Mouse (Mus musculus) hindbrain, embryonic 15.5 days (tissue): ENCODE results near the gene Gm37419. TPM values are rescaled to one million over a fixed set of nuclear protein-coding genes. Genes with fewer than 3 reads are reported as not detected.

ENCODE experiments used
- ATAC-seq: fragments of 200-750 bp; cut with Nextera tagmentation; 2 replicates; pipeline ENCODE4 v1.8.0; 2017; ENCODE audit warnings: low read depth, moderate number of reproducible peaks, moderate TSS enrichment; ENCODE audit not compliant: low FRiP score
- H3K27ac ChIP-seq: fragments of 300-500 bp; sonication (generic); replicated peaks from 2 replicates; pipeline ENCODE4 v1.5.1; 2015; ENCODE audit warnings: mild to moderate bottlenecking, inconsistent platforms
- H3K27me3 ChIP-seq: fragments of 300-500 bp; sonication (generic); 2 replicates; pipeline ENCODE4 v1.6.1; 2015; ENCODE audit warnings: control low read depth, inconsistent platforms
- H3K36me3 ChIP-seq: fragments of 300-500 bp; sonication (generic); 2 replicates; pipeline ENCODE4 v1.6.1; 2015; ENCODE audit warnings: control low read depth, inconsistent platforms
- H3K4me1 ChIP-seq: fragments of 300-500 bp; sonication (generic); replicated peaks from 2 replicates; pipeline ENCODE4 v1.6.1; 2015; ENCODE audit warnings: control low read depth, inconsistent platforms
- H3K4me2 ChIP-seq: fragments of 300-500 bp; sonication (generic); 2 replicates; pipeline ENCODE4 v1.6.1; 2015; ENCODE audit warnings: moderate library complexity, mild to moderate bottlenecking, inconsistent platforms
- H3K4me3 ChIP-seq: fragments of 300-500 bp; sonication (generic); 2 replicates; pipeline ENCODE4 v1.5.1; 2015; ENCODE audit warnings: mild to moderate bottlenecking, inconsistent platforms
- H3K9ac ChIP-seq: fragments of 300-500 bp; sonication (generic); 2 replicates; pipeline ENCODE4 v1.6.1; 2015; ENCODE audit warnings: inconsistent platforms
- H3K9me3 ChIP-seq: fragments of 300-500 bp; sonication (generic); 2 replicates; pipeline ENCODE4 v1.6.1; 2016; ENCODE audit warnings: control low read depth, inconsistent platforms
- WGBS: fragments of 180-500 bp; shearing (Covaris S2); methylation state at CpG from one replicate; pipeline ENCODE4 v1.1.7; 2015; 5-methylcytosine and 5-hydroxymethylcytosine counted together
- polyA plus RNA-seq: library from polyadenylated mRNA; unstranded; fragments of >200 nt; fragmentation: Nextera tagmentation; extraction: Ambion mirVana; gene quantifications from 2 replicates; pipeline ENCODE4 v1.2.1, GENCODE M21; 2015

The Gm37419 gene
- polyA plus RNA-seq, 1 experiment from 2014 or later, result not detected

DNA sequence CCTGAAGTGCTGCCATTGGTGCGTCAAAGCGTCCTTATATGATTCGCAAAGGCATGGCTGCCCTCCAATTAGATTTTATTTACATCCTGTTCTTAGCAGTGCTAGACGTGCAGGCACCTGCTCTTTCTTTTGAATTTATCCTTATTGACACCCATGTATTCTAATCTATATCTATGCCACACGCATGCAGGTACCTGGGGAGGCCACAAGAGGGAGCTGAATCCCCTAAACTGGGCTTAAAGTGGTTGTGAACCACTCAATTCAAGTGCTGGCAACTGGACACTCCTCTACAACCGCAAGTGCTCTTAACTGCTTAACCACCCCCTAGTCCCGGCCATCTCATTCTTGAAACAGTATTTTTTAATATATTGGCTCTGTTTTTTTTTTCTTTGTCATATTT is 21.0 kb upstream of the Gm37419 start:
- no peak overlapping the region for H3K9ac ChIP-seq
- H3K27ac ChIP-seq, result no peak overlapping the region
- H3K4me2 ChIP-seq, result no peak overlapping the region
- no peaks in the 10 kb centered on the region for H3K9me3 ChIP-seq
- H3K36me3 ChIP-seq, result no peaks in the 10 kb centered on the region
- no peaks in the 10 kb centered on the region; the same call in 1 of the 2 replicates for H3K4me1 ChIP-seq
- no peak for ATAC-seq
- no peaks in the 10 kb centered on the region for H3K27me3 ChIP-seq
- no peak overlapping the region for H3K4me3 ChIP-seq
- WGBS, result 86% methylated on average over 7 of the region's 7 CpGs

DNA sequence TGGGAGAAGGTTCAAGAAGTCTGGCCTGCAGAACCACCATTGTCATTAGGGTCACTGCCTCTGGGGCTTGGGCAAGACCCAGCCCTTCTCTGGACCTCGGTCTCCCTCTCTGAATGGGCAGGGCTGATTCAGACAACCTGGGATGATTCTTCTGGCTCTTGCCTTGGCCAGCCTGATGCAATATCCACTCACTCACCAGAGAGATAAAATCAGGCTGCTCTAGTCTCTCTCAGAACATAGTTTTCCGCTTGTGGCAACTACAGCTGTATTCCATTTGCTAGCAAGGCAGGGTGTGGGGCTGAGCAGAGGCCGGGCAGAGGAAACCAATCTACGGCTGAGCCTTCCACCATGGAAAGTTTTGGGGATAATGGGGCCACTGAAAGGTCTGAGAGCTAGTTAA is 19.4 kb upstream of the Gm37419 start:
- Histone ChIP-seq H3K9me3 (no peaks in the 10 kb centered on the region), H3K36me3 (no peaks in the 10 kb centered on the region), H3K4me3 (no peak overlapping the region), H3K4me2 (no peak overlapping the region), H3K27ac (no peak overlapping the region), H3K27me3 (no peaks in the 10 kb centered on the region), H3K4me1 (no peaks in the 10 kb centered on the region; the same call in 1 of the 2 replicates), H3K9ac (no peak overlapping the region)
- 94% methylated on average over 4 of the region's 4 CpGs for WGBS
- ATAC-seq, result no peak

DNA sequence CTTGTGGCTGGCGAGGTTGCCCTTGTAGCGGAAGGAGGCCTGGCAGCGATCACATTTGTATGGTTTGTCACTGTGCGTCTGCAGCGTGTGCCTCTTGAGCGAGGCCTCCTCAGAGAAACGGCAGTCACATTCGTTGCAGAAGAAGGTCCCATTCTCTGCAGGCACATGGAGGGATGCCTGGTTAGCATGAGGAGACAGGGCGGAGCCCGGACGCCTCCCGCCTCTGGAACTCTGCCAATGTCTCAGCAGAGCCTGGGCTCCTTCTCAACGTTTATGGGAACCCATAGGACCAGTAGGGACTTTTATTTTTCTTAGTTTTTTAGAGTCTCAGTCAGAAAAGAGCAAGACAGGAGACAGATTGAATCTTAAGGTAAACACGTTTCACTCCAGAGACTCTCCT is 18.4 kb upstream of the Gm37419 start:
- no peak overlapping the region for H3K4me2 ChIP-seq
- no peaks in the 10 kb centered on the region for H3K4me1 ChIP-seq
- no peaks in the 10 kb centered on the region for H3K9me3 ChIP-seq
- H3K9ac ChIP-seq, result no peak overlapping the region
- no peaks in the 10 kb centered on the region for H3K27me3 ChIP-seq
- no peak for ATAC-seq
- H3K36me3 ChIP-seq, result no peaks in the 10 kb centered on the region
- H3K4me3 ChIP-seq, result no peak overlapping the region
- WGBS, result 83% methylated on average over 14 of the region's 14 CpGs
- no peak overlapping the region for H3K27ac ChIP-seq

- Histone ChIP-seq H3K4me2 (no peak overlapping the region), H3K27ac (no peak overlapping the region), H3K4me3 (no peak overlapping the region), H3K36me3 (no peaks in the 10 kb centered on the region), H3K27me3 (no peaks in the 10 kb centered on the region), H3K4me1 (no peaks in the 10 kb centered on the region), H3K9ac (no peak overlapping the region), H3K9me3 (no peaks in the 10 kb centered on the region)
- no peak for ATAC-seq
- WGBS, result 83% methylated on average over 20 of the region's 20 CpGs
These were observed 16.0 kb upstream of the Gm37419 start for GRCm38 (mm10) chr16:23972126-23972740.

DNA sequence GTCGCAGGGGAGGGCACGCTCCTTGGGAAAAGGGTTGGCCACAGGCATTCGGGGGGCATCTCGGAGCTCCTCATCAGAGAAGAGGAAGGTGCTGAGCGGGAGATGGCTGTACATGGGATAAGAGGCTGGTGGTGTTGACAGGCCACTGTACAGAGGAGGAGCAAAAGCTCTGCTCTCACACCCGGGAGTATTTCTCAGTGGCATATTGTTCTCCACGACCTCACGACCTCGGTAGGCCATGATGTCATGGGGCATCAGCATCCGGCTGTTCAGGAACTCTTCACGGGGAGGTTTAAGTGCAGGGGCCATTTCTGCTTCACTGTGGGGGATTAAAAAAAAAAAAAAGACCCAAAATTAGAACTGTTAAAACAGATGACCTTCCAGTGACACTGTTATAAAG is 15.4 kb upstream of the Gm37419 start:
- Histone ChIP-seq H3K9me3 (no peaks in the 10 kb centered on the region), H3K4me3 (no peak overlapping the region), H3K27ac (no peak overlapping the region), H3K4me1 (no peaks in the 10 kb centered on the region), H3K27me3 (no peaks in the 10 kb centered on the region), H3K4me2 (no peak overlapping the region), H3K36me3 (no peaks in the 10 kb centered on the region), H3K9ac (no peak overlapping the region)
- WGBS, result 72% methylated on average over 11 of the region's 11 CpGs
- no peak for ATAC-seq

GRCm38 (mm10) chr16:23973635-23974367 is 14.5 kb upstream of the Gm37419 start:
- Histone ChIP-seq H3K36me3 (no peaks in the 10 kb centered on the region), H3K4me3 (no peak overlapping the region), H3K4me1 (no peaks in the 10 kb centered on the region), H3K27ac (no peak overlapping the region), H3K9me3 (no peaks in the 10 kb centered on the region), H3K4me2 (no peak overlapping the region), H3K27me3 (no peaks in the 10 kb centered on the region), H3K9ac (no peak overlapping the region)
- 90% methylated on average over 9 of the region's 9 CpGs for WGBS
- ATAC-seq, result no peak

GRCm38 (mm10) chr16:23976196-23976595 is 12.1 kb upstream of the Gm37419 start:
- Histone ChIP-seq H3K9ac (no peak overlapping the region), H3K27ac (no peak overlapping the region), H3K4me3 (no peak overlapping the region), H3K4me2 (no peak overlapping the region), H3K4me1 (peaks cover 10% of the 10 kb centered on the region), H3K9me3 (no peaks in the 10 kb centered on the region), H3K27me3 (peaks cover 18% of the 10 kb centered on the region), H3K36me3 (no peaks in the 10 kb centered on the region)
- ATAC-seq, result no peak
- WGBS, result 94% methylated on average over 2 of the region's 2 CpGs

GRCm38 (mm10) chr16:23977732-23978131 is 10.6 kb upstream of the Gm37419 start:
- no peak for ATAC-seq
- 82% methylated on average over 3 of the region's 3 CpGs for WGBS
- Histone ChIP-seq H3K9me3 (no peaks in the 10 kb centered on the region), H3K4me3 (no peak overlapping the region), H3K27ac (no peak overlapping the region), H3K9ac (no peak overlapping the region), H3K4me2 (no peak overlapping the region), H3K27me3 (peaks cover 23% of the 10 kb centered on the region), H3K4me1 (peaks cover 25% of the 10 kb centered on the region), H3K36me3 (no peaks in the 10 kb centered on the region)

DNA sequence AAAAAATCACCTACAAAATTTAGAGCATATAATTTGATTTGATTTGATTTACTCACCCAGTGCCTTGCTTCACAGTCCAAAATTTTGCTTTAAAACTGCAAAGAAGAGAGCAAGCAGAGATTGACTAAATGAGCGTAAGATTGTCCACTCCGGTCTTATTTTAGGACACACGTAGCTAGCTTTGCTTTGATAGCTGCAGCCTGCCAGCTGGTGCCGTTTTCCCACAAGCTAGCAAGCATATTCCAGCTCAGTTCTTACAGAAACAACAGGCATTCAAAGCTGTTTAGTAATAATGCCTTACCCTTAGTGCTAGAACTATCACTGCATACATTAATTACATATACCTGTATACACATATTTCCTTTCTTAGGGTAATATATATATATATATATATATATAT is 9.8 kb upstream of the Gm37419 start:
- Histone ChIP-seq H3K27ac (no peak overlapping the region), H3K4me1 (peaks cover 33% of the 10 kb centered on the region), H3K9me3 (no peaks in the 10 kb centered on the region), H3K4me2 (no peak overlapping the region), H3K36me3 (no peaks in the 10 kb centered on the region), H3K4me3 (no peak overlapping the region), H3K9ac (no peak overlapping the region), H3K27me3 (peaks cover 23% of the 10 kb centered on the region)
- WGBS, result 77% methylated on average over 4 of the region's 4 CpGs
- ATAC-seq, result no peak

DNA sequence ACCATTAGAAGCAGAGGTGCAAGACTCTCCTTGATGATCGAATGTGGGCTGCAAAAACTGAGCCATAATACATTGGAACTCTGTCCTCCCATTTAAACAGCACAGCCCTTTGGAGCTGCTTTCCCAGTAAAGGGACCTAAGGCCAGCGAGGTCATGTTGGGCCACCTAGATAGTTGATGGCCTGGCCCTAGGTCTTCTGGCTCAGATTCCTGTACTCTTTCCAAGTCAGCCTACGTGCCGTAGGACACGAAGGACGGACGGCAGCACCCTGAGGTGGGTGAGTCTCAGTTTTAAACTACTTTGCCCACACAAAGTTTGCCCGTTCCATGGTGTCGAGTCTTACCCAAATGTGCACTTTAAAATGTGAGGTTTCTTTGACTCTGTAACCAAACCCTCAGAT is 8.8 kb upstream of the Gm37419 start:
- Histone ChIP-seq H3K36me3 (no peaks in the 10 kb centered on the region), H3K27ac (no peak overlapping the region), H3K9ac (no peak overlapping the region), H3K27me3 (peaks cover 24% of the 10 kb centered on the region), H3K4me3 (no peak overlapping the region), H3K9me3 (no peaks in the 10 kb centered on the region), H3K4me2 (no peak overlapping the region), H3K4me1 (peaks cover 40% of the 10 kb centered on the region)
- ATAC-seq, result no peak
- 88% methylated on average over 9 of the region's 9 CpGs for WGBS

DNA sequence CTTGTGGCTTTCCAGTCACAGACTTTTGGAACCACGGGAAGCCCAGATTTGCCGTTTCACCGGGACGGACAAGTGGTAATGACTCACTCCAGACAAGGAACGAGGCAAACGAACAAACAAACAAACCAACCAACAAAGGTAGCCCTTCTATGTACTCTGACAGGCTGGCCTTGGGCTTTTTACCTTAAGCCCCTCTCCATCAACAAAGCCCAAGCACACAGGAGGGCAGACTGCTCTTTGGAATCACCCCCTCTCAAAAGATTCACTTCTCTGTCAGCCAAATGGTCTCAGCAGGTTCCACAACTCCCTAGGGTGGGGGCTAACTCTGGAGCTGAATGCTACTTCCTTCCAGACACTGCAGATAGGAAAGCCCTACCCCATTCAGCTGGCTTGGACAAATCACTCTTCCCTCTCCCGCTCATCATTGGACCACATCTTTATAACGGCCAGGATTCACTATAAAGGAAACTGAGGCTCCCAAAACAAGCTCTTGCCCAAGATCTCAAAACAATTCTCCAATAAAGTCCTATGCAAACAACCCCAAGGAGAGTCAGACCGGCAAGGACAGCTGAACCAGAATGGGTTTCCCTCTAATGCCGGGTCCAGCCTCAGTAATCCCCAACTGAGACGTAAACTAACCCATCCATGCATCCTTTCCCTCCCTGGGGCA is 7.9 kb upstream of the Gm37419 start:
- no peak for ATAC-seq
- H3K36me3 ChIP-seq, result no peaks in the 10 kb centered on the region
- no peak overlapping the region for H3K27ac ChIP-seq
- WGBS, result 7% methylated on average over 11 of the region's 11 CpGs
- H3K27me3 ChIP-seq, result peaks cover 32% of the 10 kb centered on the region
- 0 out of 2 replicates have a peak overlapping the region, but pooled peaks have one; percentile 23 for H3K9ac ChIP-seq
- H3K4me3 ChIP-seq, result peak overlapping the region; percentile 43
- H3K4me2 ChIP-seq, result peak overlapping the region; percentile 99
- peaks cover 48% of the 10 kb centered on the region for H3K4me1 ChIP-seq
- no peaks in the 10 kb centered on the region for H3K9me3 ChIP-seq

DNA sequence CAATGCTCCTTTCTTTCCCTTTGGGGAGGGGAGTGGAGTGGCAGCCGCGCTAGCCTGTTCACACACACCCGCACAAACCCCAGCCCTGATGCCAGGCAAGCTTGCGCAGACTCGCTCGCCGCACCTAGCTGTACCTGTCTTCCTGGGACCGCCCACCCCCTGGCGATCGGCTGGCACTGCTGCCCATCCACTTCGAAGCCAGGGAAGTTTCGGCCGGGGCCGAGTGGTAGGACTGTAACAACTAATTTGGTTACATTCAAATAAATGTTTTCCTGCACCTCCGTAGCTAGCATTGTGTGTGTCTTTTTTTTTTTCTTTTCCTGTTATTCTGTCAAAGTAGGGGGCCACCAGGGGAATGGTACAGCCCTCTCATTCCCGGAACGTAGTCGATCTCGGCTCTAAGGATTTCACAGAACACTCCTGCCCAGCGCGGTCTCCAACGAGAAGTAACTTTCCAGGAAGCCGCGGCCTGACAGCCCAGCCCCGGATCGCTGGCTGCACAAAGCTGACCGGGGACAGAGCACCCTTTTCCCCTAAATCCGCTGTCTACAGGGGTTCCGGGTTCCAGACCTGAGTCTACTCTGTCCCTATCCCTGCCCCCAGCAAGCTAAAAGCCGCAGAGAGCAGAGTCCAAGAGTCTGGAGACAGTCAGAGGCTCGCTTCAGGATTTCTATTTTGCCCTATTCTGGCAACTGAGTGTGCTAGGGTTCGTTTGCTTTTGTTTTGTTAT is 7.1 kb upstream of the Gm37419 start:
- Histone ChIP-seq H3K4me2 (peak overlapping the region; percentile 99), H3K9ac (0 out of 2 replicates have a peak overlapping the region, but pooled peaks have one; percentile 23), H3K27ac (no peak overlapping the region), H3K36me3 (no peaks in the 10 kb centered on the region), H3K4me3 (peak overlapping the region; percentile 43), H3K4me1 (peaks cover 54% of the 10 kb centered on the region), H3K27me3 (peaks cover 40% of the 10 kb centered on the region), H3K9me3 (no peaks in the 10 kb centered on the region)
- WGBS, result 4% methylated on average over 32 of the region's 32 CpGs
- no peak for ATAC-seq
